Comparison of ENCODE assay signal across 10 mouse cellular contexts in the genomic region with DNA sequence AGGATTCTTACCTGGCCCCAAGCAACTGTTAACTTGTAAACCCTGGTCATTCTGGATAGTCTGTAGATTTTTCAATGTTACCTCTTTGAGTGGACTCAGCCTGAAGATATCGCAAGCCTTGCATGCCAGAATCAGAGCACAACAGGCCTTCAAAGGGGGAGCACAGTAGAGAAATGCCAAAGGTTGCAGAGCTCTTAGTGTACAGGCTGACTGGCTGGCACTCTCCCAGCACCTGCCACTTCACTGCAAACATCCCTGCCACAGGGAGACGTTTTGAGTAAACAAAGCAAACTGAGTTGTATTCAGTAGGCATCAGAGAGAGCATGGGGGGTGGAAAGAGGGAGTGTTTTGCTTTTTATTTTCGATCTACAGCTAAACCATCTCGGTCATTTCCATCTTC.
A peak's percentile ranks its signal among the peaks of the same experiment; 100 is the strongest.
DNase-seq lines count a peak whose midpoint lies in the region; ATAC-seq and TF ChIP-seq lines count a peak whose summit lies in the region.
"Had no signal": no experiment of that assay in that cellular context is flagged by ENCODE, and none has a peak within 500 bp of the region (broad histone marks: within the 10 kb centered on the region; RNA-seq: fewer than 3 reads in every experiment).

No protein-coding gene starts in this region.

- peak overlapping the region; percentile 35 for H3K4me2 ChIP-seq in forebrain, embryonic 14.5 days (ENCODE audit: low read length)
- H3K4me2 ChIP-seq in midbrain, embryonic 14.5 days (ENCODE audit: low read length) = peak overlapping the region; percentile 9; the same call in 1 of the 2 replicates
- H3K4me2 ChIP-seq: liver, embryonic 11.5 days had no signal

- H3K9ac ChIP-seq in forebrain, embryonic 14.5 days (ENCODE audit: low read length) = no peak overlapping the region
- no peak overlapping the region for H3K9ac ChIP-seq in midbrain, embryonic 14.5 days (replicated peaks; ENCODE audit: low read length)

- H3K4me3 ChIP-seq in left cerebral cortex, adult 2 months = no peak overlapping the region
- H3K4me3 ChIP-seq in forebrain, embryonic 14.5 days (ENCODE audit: low read depth, low read length) = peak overlapping the region; percentile 14; the same call in 1 of the 2 replicates
- H3K4me3 ChIP-seq in midbrain, embryonic 14.5 days (replicated peaks; ENCODE audit: low read depth, low read length) = no peak overlapping the region

- DNase-seq in adrenal gland, adult 2 months = peak; percentile 7
- DNase-seq in adrenal gland, adult 18-20 months (ENCODE audit: low spot score in 2 of 2) = no peak
- DNase-seq in left cerebral cortex, adult 2 months (ENCODE audit: extremely low spot score in 1 of 2, low spot score in 2 of 2) = peak in 1 of 2 experiments; percentile 20
- no peak for DNase-seq in left cerebral cortex, postnatal 14 days (ENCODE audit: low spot score in 2 of 2)
- peak; percentile 94 for DNase-seq in forebrain, embryonic 14.5 days (ENCODE audit: low spot score)
- peak; percentile 61 for DNase-seq in midbrain, embryonic 14.5 days
- DNase-seq in embryo, embryonic 9.5 days (ENCODE audit: extremely low spot score) = no peak
- DNase-seq: layer of hippocampus, adult 9-11 months had no signal

- peak overlapping the region; percentile 28; the same call in 1 of the 2 replicates for H3K27ac ChIP-seq in left cerebral cortex, adult 2 months
- peak overlapping the region; percentile 65 for H3K27ac ChIP-seq in forebrain, embryonic 14.5 days (ENCODE audit: low read depth, low read length)
- H3K27ac ChIP-seq in midbrain, embryonic 14.5 days (replicated peaks; ENCODE audit: low read depth, low read length) = no peak overlapping the region

- no peaks in the 10 kb centered on the region for H3K9me3 ChIP-seq in forebrain, embryonic 14.5 days (replicated peaks; ENCODE audit: control insufficient read depth, low read length)
- no peaks in the 10 kb centered on the region for H3K9me3 ChIP-seq in midbrain, embryonic 14.5 days (ENCODE audit: control insufficient read depth, low read length)

- peak; percentile 72 for ATAC-seq in forebrain, embryonic 14.5 days
- peak; percentile 44; the same call in 1 of the 2 replicates for ATAC-seq in midbrain, embryonic 14.5 days (ENCODE audit: low FRiP score, low TSS enrichment)
- no peak for ATAC-seq in erythroblast, adult 5-6 weeks (replicated peaks; ENCODE audit: low FRiP score, poor library complexity, severe bottlenecking)

- WGBS in forebrain, embryonic 14.5 days = 3% methylated on average over 4 of the region's 4 CpGs
- 44% methylated on average over 4 of the region's 4 CpGs for WGBS in midbrain, embryonic 14.5 days

- intact Hi-C loops in left cerebral cortex, adult 2 months (cut with DNase I) = no loop called here
- intact Hi-C loops in left cerebral cortex, postnatal 14 days (cut with DNase I) = no loop called here

- TF ChIP-seq CTCF in left cerebral cortex, adult 2 months (IDR thresholded peaks at IDR 0.05) = no peak

- no peaks in the 10 kb centered on the region for H3K36me3 ChIP-seq in forebrain, embryonic 14.5 days (ENCODE audit: control insufficient read depth, insufficient read depth, low read length)
- no peaks in the 10 kb centered on the region for H3K36me3 ChIP-seq in midbrain, embryonic 14.5 days (ENCODE audit: control insufficient read depth, insufficient read depth, low read length)

- no peaks in the 10 kb centered on the region for H3K27me3 ChIP-seq in forebrain, embryonic 14.5 days (replicated peaks; ENCODE audit: control insufficient read depth, insufficient read depth, low read length)
- H3K27me3 ChIP-seq in midbrain, embryonic 14.5 days (ENCODE audit: control insufficient read depth, insufficient read depth, low read length) = no peaks in the 10 kb centered on the region

- H3K4me1 ChIP-seq in forebrain, embryonic 14.5 days (ENCODE audit: control insufficient read depth, insufficient read depth, low read length) = peaks cover 18% of the 10 kb centered on the region
- peaks cover 4% of the 10 kb centered on the region; the same call in 1 of the 2 replicates for H3K4me1 ChIP-seq in midbrain, embryonic 14.5 days (ENCODE audit: control insufficient read depth, insufficient read depth, low read length)

Comparison
In these comparisons a context has a peak if more than half of its experiments do, and no peak if none do; other contexts are left out.
1. DNase-seq: peak in adrenal gland, adult 2 months (single experiment), forebrain, embryonic 14.5 days (single experiment) and midbrain, embryonic 14.5 days (single experiment); none in adrenal gland, adult 18-20 months (0 of 2), left cerebral cortex, postnatal 14 days (0 of 2) and embryo, embryonic 9.5 days (single experiment).